In genomic region chr2:3769260-3769659, GRCm38 (mm10) we compare ENCODE assay signal across 9 mouse cellular contexts.
DNase-seq lines count a peak whose midpoint lies in the region; ATAC-seq and TF ChIP-seq lines count a peak whose summit lies in the region.
"Had no signal": no experiment of that assay in that cellular context is flagged by ENCODE, and none has a peak within 500 bp of the region (broad histone marks: within the 10 kb centered on the region; RNA-seq: fewer than 3 reads in every experiment).

No protein-coding gene starts in this region.

- H3K9ac ChIP-seq in lung, embryonic 14.5 days, result no peak overlapping the region
- H3K9ac ChIP-seq: heart, embryonic 13.5 days had no signal

- WGBS in lung, embryonic 14.5 days, result 36% methylated on average over 6 of the region's 6 CpGs

- H3K4me1 ChIP-seq in lung, embryonic 14.5 days (ENCODE audit: insufficient read depth), result peaks cover 12% of the 10 kb centered on the region

- H3K36me3 ChIP-seq in lung, embryonic 14.5 days (ENCODE audit: insufficient read depth), result peaks cover 6% of the 10 kb centered on the region; the same call in 1 of the 2 replicates

- H3K27me3 ChIP-seq in lung, embryonic 14.5 days (ENCODE audit: insufficient read depth, low read length), result no peaks in the 10 kb centered on the region
- H3K27me3 ChIP-seq: heart, embryonic 13.5 days had no signal

- no peak overlapping the region for H3K27ac ChIP-seq in lung, embryonic 14.5 days (ENCODE audit: low read depth)
- H3K27ac ChIP-seq: heart, embryonic 13.5 days had no signal

- no peak for ATAC-seq in lung, embryonic 14.5 days (ENCODE audit: insufficient read depth)

- DNase-seq in CD8-positive naive resting alpha-beta T cell, adult 2 months (ENCODE audit: low read depth in 2 of 2, low spot score in 2 of 2), result peak; percentile 68 to 75
- DNase-seq in adrenal gland, postnatal 10 days, result peak; percentile 81
- DNase-seq in embryo, embryonic 11.5 days (ENCODE audit: low read depth, low spot score), result peak; percentile 68
- DNase-seq in heart, postnatal 14 days, result peak; percentile 72 to 83
- DNase-seq in kidney, postnatal 36 days, result peak; percentile 72 to 89
- DNase-seq in lung, embryonic 14.5 days, result peak; percentile 91
- peak; percentile 59 for DNase-seq in ovary, postnatal 36 days (ENCODE audit: low spot score)
- DNase-seq in urinary bladder, postnatal 25 days (ENCODE audit: low spot score), result peak; percentile 68

- TF ChIP-seq CTCF in lung, embryonic 14.5 days (IDR thresholded peaks at IDR 0.05; ENCODE audit: low read depth), result peak; percentile 88

- H3K4me2 ChIP-seq in lung, embryonic 14.5 days, result no peak overlapping the region
- H3K4me2 ChIP-seq: heart, embryonic 13.5 days had no signal

- H3K4me3 ChIP-seq in lung, embryonic 14.5 days (ENCODE audit: low read depth, low read length), result no peak overlapping the region
- H3K4me3 ChIP-seq: heart, embryonic 13.5 days had no signal

- no peaks in the 10 kb centered on the region for H3K9me3 ChIP-seq in lung, embryonic 14.5 days (ENCODE audit: low read depth, low read length)
- H3K9me3 ChIP-seq: heart, embryonic 13.5 days had no signal

- intact Hi-C loops in heart, postnatal 14 days (cut with DNase I), result loop anchor here (1.0 to 5.0 kb wide), 2 partner anchors 57 to 223 kb away; no protein-coding TSS in a partner anchor
